Mouse (Mus musculus): ENCODE measurements around the gene Rbm4. TPM values are rescaled to one million over a fixed set of nuclear protein-coding genes. Genes with fewer than 3 reads are reported as not detected.
"Not testable (repeated sequence)": the region's sequence is repeated elsewhere in the genome, so short reads cannot be mapped to it uniquely, and the experiment has no call there.

Rbm4 gene
- 10 to 100 TPM; 65.4 to 65.7 TPM for total RNA-seq (2021)
- long read RNA-seq, experiment 1, transcript Rbm4-204 (4 exons, 1,411 nt), result major isoform, 13 of 28 reads
- long read RNA-seq, experiment 1, transcript Rbm4-206 (4 exons, 2,610 nt), result minor isoform, 7 of 28 reads
- long read RNA-seq, experiment 1, partial matches to known transcripts, result 2 of 28 reads
- long read RNA-seq, experiment 1, other reads (novel, unspliced or antisense), result 0 of 28 reads
- long read RNA-seq, experiment 2, transcript Rbm4-204 (4 exons, 1,411 nt), result minor isoform, 7 of 30 reads
- long read RNA-seq, experiment 2, transcript Rbm4-206 (4 exons, 2,610 nt), result major isoform, 13 of 30 reads
- long read RNA-seq, experiment 2, partial matches to known transcripts, result 2 of 30 reads
- long read RNA-seq, experiment 2, other reads (novel, unspliced or antisense), result 2 of 30 reads

DNA sequence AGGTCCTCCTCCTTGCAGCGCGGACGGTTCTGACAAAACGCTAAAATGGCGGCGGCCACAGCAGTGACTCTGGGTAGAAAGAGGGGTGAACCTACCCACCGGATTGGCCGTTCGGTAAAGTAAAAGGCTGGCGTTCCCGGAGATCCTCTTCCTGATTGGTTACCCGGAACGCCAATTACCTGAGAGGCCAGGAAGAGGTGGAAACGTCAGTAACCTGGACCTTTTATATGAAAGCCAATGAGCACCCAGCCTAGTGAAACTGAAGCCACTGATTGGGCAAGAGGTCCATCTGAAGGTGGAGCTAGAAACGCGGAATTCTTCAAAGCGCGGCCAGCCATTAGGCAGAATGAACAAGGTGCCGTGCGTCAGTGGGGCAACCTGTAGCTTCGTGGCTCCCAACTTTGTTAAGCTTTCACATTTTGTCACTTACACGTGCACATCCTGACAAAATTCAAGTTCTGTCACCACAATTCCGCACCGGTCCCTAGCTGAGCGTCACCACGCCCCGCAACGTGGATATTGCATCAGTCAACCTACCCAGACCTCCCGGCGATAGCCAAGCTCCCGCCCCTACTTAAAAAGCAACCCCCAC, at the start of gene Rbm4:
Gene Rbm4, minus strand, starts transcription at position 71 of the 592 bp plus-strand sequence.
- peak; percentile 74 to 91 for DNase-seq (ENCODE audit: low spot score in 2 of 2)

DNA sequence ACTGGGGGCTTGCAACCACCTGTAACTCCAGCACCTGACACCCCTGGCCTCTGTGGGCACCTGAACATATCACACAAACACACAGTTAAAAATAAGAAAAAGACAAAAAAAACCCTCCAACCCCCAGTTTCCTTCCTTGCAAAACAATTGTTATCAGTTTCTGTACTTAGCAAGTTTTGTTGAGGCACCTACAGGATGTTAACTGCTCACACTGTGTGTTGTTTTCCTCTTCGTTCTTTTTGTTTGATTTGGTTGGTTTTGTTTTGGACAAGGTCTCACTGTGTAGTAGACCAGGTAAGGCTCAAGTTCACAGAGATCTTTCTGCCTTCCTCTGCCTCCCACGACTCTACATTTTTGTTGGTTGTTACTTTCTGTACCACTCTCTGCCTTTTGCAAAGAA, 48.9 kb upstream of the Rbm4 start:
- no peak for DNase-seq (ENCODE audit: low spot score in 2 of 2)

DNA sequence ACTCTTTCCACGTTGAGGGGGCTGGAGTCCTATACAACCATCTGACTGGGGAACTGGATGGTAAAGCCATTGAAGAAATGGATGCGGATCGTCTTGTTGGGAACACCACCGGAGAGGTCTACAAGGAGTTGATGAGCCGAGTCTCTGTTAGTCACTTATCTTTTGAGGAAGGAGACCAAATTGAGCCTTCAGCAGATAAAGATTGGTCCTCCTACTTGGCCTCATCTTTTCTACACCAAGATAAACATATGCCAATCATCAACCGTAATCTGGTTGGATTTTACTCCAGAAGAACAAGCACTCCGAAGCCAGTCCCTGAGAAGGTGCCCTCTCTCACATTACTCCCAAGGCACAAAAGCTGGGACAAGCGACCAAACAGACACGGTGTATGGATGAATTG, 47.1 kb upstream of the Rbm4 start:
- no peak for DNase-seq (ENCODE audit: low spot score in 2 of 2)

DNA sequence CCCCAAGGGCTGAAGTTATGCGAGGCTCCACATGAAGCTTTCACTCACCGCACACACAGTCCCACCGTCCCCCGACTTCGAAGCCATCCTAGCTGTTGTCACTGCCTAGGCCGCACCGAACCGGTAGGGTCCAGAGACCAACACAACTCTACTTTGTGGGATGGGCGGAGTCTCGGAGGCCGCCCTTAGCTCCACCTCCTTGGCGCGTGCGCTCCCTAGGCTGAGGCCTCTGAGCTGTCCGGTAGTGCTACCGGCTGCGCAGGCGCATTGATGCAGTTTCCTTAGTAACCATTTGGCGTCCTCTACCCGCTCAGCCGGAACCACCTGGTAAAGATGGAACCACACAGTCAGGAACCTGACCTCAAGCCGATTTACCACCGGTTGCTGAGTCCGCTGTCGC, 45.4 kb upstream of the Rbm4 start, which contains the start of the genes Ccs and Ccdc87:
Gene Ccs, minus strand, starts transcription at position 184 of the 400 bp plus-strand sequence.
Gene Ccdc87, plus strand, starts transcription at position 218 of the 400 bp plus-strand sequence.
- peak; percentile 86 to 92 for DNase-seq (ENCODE audit: low spot score in 2 of 2)

DNA sequence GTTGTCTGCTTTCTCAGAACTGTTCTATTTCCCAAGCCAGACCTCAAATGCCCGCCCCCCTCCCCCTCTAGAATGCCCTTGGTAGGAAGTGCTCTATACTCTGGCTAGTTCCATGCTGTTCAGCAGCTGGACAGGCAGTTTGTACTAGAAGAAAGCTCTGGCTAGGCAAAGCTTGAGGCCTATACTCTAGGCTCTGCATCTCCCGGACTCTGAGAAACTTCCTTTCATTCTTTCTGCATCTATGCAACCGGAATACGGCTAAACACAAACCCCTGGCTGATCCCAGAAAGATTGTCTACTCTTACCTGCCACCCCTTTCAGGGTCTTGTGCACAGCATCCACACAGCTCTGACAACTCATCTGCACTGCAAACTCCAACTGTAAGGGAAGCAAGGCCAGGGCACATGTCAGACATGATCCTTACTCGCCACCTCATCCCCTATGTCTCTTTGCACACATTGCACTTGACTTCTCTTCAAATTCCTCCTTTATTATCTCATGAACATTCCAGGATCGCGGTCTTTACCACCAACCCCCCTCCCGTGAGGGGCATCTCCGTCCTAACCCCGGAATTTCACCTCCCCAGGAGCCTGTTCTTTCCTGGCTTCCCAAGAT, 44.9 kb upstream of the Rbm4 start:
- DNase-seq (ENCODE audit: low spot score in 2 of 2), result no peak

DNA sequence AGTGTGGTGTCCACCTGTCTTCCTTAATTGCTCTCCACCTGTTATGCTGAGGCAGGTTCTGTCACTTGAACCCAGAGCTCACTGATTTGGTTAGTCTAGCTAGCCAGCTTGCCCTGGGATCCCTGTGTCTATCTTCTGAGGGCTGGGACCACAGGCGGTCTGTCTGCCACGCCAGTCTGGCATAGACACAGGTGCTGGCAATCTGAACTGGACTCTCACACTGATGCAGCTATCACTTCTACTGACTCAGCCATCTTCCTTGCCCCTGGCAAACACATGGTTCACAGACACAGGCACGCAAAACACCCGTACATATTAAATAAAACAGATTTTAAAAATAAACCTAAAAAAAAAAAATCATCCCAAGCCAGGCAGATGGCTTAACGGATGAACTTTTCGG, 43.3 kb upstream of the Rbm4 start:
- DNase-seq (ENCODE audit: low spot score in 2 of 2), result no peak

DNA sequence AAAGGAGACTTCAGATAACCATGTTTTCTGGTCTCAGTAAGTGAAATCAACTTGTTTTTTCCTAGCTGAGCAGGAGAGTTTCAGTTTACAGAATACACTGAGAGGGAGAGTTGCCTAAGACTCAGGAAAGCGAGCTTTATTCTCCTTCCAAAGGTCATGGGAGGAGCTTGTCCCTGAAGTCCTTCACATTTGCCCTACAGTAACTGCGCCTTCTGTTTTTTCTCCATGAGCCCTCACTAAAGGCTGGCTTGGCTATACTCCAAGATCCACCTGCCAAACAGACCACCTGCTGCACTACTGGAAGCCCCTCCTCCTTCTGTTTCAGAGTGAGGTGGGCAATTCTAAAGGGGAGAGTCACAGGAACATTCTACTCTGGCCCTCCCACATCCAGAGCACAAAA, 42.4 kb upstream of the Rbm4 start:
- no peak for DNase-seq (ENCODE audit: low spot score in 2 of 2)

DNA sequence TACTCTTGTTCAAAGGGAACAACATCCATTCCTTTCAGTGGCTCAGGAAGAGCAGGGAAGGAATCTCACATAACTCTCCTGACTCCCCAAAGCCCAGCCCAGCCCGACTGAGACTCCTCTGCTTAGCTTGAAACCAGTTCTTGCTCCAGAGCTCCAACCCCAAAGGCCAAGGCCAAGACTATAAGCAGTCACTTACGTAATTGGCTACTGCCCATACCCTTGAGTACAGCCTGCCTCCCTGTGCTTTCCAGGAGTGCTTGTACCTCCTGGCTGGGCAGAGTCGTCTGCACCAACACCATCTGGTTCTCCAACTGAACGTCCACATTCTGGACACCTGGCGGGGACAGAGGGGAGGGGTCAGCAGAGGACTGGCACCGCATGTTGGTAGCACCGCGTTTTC, 40.3 kb upstream of the Rbm4 start:
- no peak for DNase-seq (ENCODE audit: low spot score in 2 of 2)

DNA sequence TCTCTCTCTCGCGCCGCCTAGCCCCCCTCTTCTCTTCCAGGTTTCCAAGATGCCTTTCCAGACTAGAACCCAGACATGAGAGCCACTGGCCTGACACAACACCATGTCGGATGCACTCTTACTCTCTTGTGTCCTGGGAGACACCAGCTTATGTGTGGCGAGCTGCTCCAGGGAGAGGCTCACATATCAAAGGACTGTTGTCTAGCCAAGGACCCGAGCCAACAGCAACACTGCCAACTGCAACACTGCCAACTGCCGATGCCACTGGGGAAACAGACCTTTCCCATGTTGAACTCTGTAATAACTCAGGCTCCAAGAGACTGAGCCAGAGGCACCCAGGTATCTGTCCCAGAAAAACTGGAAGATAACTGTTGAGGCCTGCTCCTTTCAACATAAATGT, 35.5 kb upstream of the Rbm4 start:
- no peak for DNase-seq (ENCODE audit: low spot score in 2 of 2)

DNA sequence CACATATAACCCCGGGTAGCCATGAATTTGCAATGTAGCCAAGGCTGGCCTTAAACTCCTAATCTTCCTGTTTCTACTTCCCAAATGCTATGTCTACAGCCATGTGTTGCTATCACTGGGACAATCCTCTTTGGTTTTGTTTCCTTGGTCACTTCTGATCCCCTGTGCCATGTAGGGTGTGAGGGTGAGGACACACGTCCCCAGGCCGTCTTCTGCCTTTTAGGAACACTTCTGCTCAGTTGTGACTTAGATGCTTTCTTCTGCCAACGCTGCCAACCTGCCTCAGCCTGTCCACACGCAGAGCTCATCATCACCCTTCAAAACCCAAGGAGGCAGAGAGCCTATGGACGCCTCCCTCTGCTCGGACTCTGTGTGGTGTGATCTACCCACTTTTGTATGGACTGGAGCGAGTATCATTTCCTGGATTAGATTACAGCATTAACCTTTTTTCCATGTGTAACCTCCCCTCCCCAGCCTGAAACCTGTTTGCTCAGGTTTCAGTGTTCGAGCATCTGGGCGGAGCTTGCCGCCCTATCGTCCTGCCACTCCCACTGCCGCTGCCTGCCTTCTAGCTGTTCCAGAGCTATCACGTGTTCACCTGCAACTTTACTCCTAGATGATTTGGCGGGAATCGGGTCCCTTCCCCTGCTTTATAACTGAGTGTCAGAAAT, 34.9 kb upstream of the Rbm4 start:
- DNase-seq (ENCODE audit: low spot score in 2 of 2), result no peak

DNA sequence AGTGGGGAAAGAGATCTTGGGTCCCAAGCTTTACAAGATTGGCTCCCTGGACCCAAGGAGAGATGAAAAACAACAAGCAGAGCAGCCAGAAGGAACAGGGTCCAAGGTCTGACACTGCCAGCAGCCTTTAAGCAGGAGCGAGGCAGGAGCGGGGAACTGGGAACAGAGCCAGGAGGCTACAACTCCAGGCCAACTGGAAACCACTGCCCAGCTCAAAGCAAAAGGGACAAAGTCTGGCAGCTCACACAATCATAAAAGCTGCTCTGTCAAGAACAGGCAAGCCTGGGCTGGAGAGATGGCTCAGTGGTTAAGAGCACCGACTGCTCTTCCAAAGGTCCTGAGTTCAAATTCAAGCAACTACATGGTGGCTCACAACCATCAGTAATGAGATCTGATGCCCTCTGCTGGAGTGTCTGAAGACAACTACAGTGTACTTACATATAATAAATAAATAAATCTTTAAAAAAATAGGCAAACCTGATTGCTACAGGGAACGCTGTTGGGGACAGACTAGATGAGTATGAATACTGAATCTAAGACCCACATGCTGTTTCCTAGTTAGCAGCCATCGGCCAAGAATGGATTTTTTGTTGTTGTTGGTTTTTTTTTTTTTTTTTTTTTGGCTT, 27.1 kb upstream of the Rbm4 start:
- DNase-seq (ENCODE audit: low spot score in 2 of 2), result no peak

DNA sequence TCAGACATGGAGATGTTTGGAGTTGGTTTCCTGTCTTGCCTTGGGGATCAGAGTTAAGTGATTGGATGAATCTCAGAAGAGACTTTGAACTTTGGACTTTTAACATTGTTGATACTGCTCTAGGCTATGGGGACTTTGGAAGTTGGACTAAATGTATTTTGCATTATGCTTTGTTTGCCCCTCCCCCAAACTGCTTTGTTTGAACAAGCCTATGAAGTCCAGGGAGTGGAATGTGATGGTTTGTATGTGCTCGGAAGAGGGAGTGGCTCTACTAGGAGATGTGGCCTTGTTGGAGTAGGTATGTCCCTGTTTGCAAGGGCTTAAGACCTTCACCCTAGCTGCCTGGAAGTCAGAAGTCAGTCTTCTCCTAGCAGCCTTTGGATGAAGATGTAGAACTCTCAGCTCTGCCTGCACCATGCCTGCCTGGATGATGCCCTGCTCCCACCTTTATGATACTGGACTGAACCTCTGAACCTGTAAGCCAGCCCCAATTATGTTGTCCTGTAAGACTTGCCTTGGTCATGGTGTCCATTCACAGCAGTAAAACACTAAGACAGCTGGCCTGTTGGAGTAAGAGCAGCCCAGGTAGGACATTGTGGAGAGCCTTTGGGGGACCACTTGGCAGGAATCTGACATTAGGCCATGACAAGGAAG, 23.6 kb upstream of the Rbm4 start:
- DNase-seq (ENCODE audit: low spot score in 2 of 2), result no peak

DNA sequence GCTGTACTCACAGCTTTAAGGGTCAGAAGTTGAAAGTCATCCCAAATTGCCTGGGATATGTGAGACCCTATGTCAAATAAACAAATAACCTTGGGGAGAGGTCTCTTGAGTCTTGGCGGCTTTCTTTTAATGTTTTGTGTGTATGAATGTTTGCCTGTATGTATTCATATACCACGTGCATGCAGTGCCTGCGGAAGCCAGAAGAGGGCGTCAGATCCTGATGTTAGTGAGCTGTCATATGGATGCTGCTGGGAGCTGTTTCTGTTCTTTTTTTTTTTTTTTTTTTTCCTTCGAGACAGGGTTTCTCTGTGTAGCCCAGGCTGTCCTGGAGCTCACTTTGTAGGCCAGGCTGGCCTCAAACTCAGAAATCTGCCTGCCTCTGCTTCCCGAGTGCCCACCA, 19.3 kb upstream of the Rbm4 start:
- no peak for DNase-seq (ENCODE audit: low spot score in 2 of 2)

DNA sequence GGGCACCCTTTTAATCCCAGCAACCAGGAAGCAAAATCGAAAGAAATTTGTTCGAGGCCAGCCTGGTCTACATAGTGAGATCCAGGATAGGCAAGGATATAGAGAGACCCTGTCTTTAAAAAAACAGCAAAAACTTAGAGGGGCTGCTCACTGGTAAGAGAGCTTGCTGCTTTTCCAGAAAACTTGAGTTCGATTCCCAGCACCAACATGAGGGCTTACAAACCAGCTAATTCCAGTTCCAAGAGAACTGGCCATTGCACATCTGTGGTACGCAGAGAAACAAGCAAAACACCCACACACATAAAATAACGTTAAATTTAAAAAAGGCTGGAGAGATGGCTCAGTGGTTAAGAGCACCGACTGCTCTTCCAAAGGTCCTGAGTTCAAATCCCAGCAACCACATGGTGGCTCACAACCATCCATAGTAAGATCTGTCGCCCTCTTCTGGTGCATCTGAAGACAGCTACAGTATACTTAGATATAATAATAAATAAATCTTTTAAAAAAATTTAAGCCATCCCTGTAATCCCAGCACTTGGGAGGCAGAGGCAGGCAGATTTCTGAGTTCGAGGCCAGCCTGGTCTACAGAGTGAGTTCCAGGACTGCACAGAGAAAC, 18.7 kb upstream of the Rbm4 start:
- not testable (repeated sequence) for DNase-seq (ENCODE audit: low spot score in 2 of 2)

DNA sequence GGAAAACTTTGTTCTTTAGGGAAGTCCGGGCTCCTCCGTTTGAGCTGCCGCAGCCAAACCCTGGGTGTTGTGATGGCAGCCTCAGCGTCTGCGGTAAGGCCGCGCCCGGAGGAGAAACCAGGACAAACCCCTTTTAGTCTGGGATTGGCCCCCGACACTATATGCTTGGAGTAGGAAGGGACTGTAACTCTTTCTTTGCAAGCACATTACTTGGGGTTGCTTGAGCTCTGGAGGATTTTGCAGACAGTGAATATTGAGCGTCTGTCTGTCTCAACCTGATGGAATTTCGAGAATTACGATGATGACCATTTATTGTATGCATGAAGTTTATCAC, 18.2 kb upstream of the Rbm4 start:
- no peak for DNase-seq (ENCODE audit: low spot score in 2 of 2)

DNA sequence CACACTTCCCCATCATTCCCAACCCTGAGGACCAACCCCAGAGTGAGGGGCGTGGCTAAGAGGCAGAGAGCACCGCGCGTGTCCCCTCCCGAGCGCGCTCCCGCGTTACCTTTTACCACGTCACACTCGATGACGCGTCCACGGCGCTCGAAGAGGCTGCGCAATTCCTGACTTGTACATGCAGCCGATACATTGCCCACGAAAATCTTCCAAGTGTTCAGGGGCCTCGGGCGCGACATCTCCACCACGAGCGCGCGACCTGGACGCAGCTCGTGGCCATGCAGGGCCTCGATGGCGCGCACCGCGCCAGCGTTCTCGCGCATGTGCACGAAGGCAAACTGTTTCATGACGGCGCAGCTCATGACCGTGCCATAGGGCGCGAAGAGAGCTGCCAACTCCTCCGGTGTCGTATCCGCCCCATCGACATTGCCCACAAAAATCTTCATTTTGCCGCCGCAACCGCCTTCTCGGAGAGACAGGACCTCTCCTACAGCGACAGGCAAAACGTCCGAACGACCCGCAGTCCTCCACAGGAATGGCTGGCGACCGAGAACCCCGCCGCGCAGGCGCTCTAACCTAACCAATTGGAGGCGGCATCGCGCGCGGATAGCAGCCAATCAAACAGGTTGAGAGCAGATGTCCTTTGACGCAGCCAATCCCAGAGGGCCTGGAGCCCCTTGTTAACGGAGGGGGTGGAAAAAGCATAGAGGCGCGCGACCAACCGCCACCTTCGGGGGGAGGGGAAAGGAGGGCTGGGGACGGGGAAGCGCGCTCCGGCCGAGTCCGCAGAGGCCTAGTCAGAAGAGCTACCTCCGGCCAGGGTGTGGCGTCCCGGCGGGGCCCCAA, 17.6 kb upstream of the Rbm4 start, which contains the start of the genes Gm21992 and Rbm14:
Gene Gm21992, minus strand, starts transcription at position 550 of the 846 bp plus-strand sequence.
Gene Rbm14, minus strand, starts transcription at position 572 of the 846 bp plus-strand sequence.
- peak; percentile 95 to 97 for DNase-seq (ENCODE audit: low spot score in 2 of 2)

DNA sequence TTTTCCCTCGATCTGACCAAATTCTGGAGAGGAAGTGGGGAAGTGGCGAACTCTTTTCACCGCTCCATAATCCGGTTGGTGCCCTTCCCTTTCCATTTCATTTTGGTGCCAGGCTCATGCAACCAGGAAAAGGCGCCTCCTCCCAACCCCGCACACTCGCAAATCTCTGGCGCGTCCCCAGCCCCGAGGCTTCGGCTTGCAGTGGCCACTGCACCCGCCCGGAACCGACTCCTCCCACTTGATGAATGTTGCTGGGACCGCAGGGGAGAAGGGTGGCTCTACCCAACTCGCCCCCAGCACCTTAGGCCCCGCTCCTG, 17.0 kb upstream of the Rbm4 start:
- DNase-seq (ENCODE audit: low spot score in 2 of 2), result no peak

DNA sequence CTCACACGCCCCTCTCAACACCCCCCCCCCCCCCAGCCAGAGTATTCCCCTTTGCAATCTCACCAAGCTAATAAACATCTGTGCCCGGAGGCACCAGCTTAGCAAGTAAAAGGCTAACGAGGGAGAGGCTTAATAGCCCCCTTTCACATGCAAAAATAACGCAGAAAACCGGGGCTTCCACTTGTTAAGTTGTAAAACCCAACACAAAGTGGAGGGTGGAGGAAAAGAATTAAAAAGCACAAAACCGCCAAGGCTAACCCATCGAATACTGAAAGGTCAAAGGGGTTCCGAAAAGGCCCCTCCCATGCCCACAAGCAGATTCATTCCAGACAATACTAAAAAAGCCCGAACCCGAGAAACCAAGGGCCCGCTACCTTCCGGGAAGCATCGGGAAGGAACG, 16.6 kb upstream of the Rbm4 start:
- no peak for DNase-seq (ENCODE audit: low spot score in 2 of 2)

DNA sequence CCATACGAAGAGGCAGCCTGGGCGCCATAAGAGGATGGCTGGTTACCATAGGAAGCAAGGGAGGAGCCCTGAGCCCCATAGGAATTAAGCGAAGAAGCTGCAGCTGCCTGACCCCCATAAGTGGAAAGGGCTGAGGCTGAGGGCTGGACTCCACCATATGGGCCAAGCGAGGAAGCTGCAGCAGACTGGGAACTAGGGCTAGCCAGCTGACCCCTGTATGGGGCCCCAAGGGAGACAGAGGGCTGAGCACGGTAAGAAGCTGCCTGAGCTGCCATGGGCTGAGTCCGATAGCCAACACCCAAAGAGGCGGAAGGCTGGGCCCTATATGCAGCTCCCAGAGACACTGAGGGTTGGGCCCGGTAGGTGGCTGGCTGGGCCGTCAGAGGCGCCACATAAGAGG, 9.6 kb upstream of the Rbm4 start:
- DNase-seq (ENCODE audit: low spot score in 2 of 2), result no peak

DNA sequence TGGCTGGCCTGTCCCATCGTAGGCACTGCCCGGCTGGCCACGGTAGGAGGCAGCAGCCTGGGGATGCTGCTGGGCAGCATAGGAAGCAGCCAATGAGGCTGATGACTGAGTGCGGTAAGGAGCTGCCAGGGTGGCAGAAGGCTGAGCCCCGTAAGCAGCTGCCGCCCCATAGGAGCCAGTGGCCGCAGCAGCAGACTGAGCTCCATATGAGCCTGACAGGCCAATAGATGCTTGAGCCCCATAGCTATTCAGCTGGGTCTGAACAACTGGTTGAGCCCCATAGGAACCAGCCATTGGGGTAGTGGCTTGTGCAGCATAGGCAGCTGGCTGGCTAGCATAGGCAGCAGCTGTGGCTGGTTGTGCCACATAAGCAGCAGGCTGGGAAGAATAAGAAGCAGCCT, 9.0 kb upstream of the Rbm4 start:
- no peak for DNase-seq (ENCODE audit: low spot score in 2 of 2)

Data from adrenal gland, postnatal 4 days (tissue).